Mouse (Mus musculus): ENCODE measurements around the gene Urb1. TPM values are rescaled to one million over a fixed set of nuclear protein-coding genes. Genes with fewer than 3 reads are reported as not detected.

The Urb1 gene
- polyA plus RNA-seq (2012; rRNA removed; ENCODE audit: low replicate concordance), result 5.8 and 7.4 TPM in 2 replicates

GRCm38 (mm10) chr16:90809975-90810715, at the start of gene Urb1:
TSS of gene Urb1 (minus strand) at chr16:90810413.

DNA sequence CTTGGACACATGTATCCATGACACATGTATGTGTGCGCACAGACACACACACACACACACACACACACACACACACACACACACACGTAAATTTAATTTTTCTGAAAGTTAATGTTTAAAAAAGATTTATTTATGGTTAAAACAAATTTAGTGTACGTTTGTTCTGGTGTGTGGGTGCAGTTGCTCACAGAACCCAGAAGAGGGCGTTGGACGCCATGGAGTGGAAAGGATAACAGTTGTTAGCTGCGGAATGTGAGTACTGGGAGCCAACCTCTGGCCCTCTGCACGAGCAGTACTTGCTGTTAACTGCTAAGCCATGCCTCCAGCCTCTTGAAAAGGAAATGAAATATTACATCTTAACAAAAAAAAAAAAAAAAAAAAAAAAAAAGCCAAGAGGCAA, 16.2 kb upstream of the Urb1 start, which contains the start of gene Eva1c:
Gene Eva1c (plus strand): TSS at position 263 of the 400 bp plus-strand sequence.

GRCm38 (mm10) chr16:90738092-90738956, 71.9 kb downstream of the Urb1 start, which contains the start of gene Mrap:
TSS of gene Mrap (plus strand) at chr16:90738207.

GRCm38 (mm10) chr16:90727233-90728115, 82.7 kb downstream of the Urb1 start, which contains the start of gene Mis18a:
TSS of gene Mis18a (minus strand) at chr16:90727404.

Other genes starting within 250 kb of the Urb1 start
- gene Mis18a, start 83.0 kb downstream of the Urb1 start, polyA plus RNA-seq (2012; rRNA removed; ENCODE audit: low replicate concordance), result 8.1 and 11.0 TPM in 2 replicates
- gene Mrap, start 72.2 kb downstream of the Urb1 start, polyA plus RNA-seq (2012; rRNA removed; ENCODE audit: low replicate concordance), result 459 and 493 TPM in 2 replicates
- gene Eva1c, start 16.3 kb upstream of the Urb1 start, polyA plus RNA-seq (2012; rRNA removed; ENCODE audit: low replicate concordance), result 1.7 and 3.1 TPM in 2 replicates
- gene Cfap298, start 124.7 kb upstream of the Urb1 start, polyA plus RNA-seq (2012; rRNA removed; ENCODE audit: low replicate concordance), result 8.7 and 31.3 TPM in 2 replicates
- gene Synj1, start 200.9 kb upstream of the Urb1 start, polyA plus RNA-seq (2012; rRNA removed; ENCODE audit: low replicate concordance), result 23.9 and 34.8 TPM in 2 replicates
- gene Paxbp1, start 234.1 kb upstream of the Urb1 start, polyA plus RNA-seq (2012; rRNA removed; ENCODE audit: low replicate concordance), result 9.7 and 24.4 TPM in 2 replicates